Mouse (Mus musculus): ENCODE measurements around the gene Mllt3.

- no peak for TF ChIP-seq MXI1 (IDR thresholded peaks at IDR 0.05; ENCODE audit: low read depth, low read length)
- no peak for TF ChIP-seq TCF12 (IDR thresholded peaks at IDR 0.05; ENCODE audit: low read depth, low read length)
- TF ChIP-seq HCFC1 (IDR thresholded peaks at IDR 0.05; ENCODE audit: low read depth, low read length): no peak
- TF ChIP-seq CTCF (IDR thresholded peaks at IDR 0.05 in 2 of 3, conservative IDR thresholded peaks at IDR 0.05 in 1 of 3; ENCODE audit: control insufficient read depth in 1 of 3, insufficient read depth in 1 of 3, low read depth in 2 of 3, low read length in 3 of 3, poor library complexity in 1 of 3, severe bottlenecking in 1 of 3): no peak
- TF ChIP-seq UBTF (IDR thresholded peaks at IDR 0.05; ENCODE audit: borderline replicate concordance, insufficient read depth, low read depth, low read length): no peak
Measured at GRCm38 (mm10) chr4:88020421-88020820, 12.7 kb downstream of the Mllt3 start.

Measured in MEL (cell line).